8 mouse cellular contexts compared by ENCODE assay signal in the genomic region with DNA sequence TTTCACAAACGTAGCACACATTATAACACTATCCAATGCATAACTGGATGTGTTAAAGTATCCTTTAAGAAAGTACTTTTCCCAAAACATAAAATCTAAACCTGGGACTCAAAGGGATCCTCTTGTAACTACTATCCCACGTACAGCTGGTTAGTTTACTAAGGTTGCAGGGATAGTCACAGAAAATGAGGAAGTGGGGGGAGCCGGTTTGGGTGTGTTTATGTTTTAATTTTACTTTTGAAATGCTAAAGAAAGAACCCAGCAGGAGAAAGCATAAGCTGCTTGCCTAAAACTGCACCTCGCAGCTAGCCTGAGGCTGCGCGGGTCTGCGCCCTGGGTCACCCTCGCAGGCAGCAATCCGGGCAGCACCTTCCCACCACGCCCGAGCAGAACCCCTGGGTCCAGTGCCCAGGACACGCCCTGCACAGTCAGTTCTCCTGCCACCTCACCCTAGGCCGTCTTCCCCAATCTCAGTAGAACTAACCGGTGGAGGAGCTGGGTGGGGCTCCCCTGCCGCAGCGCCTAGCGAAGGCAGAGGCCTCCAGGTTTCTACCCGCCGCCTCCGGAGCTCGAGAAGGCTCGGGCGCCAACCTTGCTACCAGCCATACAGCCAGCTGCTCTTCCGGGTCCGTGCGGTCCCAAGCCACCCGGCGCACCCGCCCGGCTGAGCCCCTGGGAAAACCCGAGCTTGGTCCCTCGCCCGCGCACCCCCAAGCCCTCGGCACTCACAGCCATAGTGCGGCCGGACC. TPM values are rescaled to one million over a fixed set of nuclear protein-coding genes. Genes with fewer than 3 reads are reported as not detected.
DNase-seq lines count a peak whose midpoint lies in the region; ATAC-seq and TF ChIP-seq lines count a peak whose summit lies in the region.

No protein-coding gene starts in this region.

- ATAC-seq in heart, embryonic 14.5 days (ENCODE audit: insufficient number of reproducible peaks, insufficient read depth, low FRiP score, low read depth) = peak; percentile 79
- peak; percentile 74 for ATAC-seq in liver, embryonic 14.5 days (ENCODE audit: insufficient read depth)
- ATAC-seq in neural tube, embryonic 12.5 days (ENCODE audit: low FRiP score, low read depth) = peak; percentile 84

- H3K9me3 ChIP-seq in heart, embryonic 14.5 days (ENCODE audit: control insufficient read depth, low read length) = no peaks in the 10 kb centered on the region
- H3K9me3 ChIP-seq in liver, embryonic 14.5 days (ENCODE audit: control insufficient read depth, low read length) = no peaks in the 10 kb centered on the region
- H3K9me3 ChIP-seq in neural tube, embryonic 12.5 days = no peaks in the 10 kb centered on the region

- no peak for TF ChIP-seq CTCF in layer of hippocampus, adult 2 months (conservative IDR thresholded peaks at IDR 0.05)
- no peak for TF ChIP-seq CTCF in liver, embryonic 14.5 days (IDR thresholded peaks at IDR 0.05; ENCODE audit: low read depth)

- peak overlapping the region; percentile 89 for H3K4me2 ChIP-seq in heart, embryonic 14.5 days (ENCODE audit: low read length)
- peak overlapping the region; percentile 73 for H3K4me2 ChIP-seq in liver, embryonic 14.5 days (ENCODE audit: low read depth)
- peak overlapping the region; percentile 74 for H3K4me2 ChIP-seq in neural tube, embryonic 12.5 days (replicated peaks)

- WGBS in heart, embryonic 14.5 days = under 1% methylated on average over 37 of the region's 37 CpGs
- WGBS in liver, embryonic 14.5 days (ENCODE audit: insufficient replicate concordance) = under 1% methylated on average over 37 of the region's 37 CpGs
- WGBS in neural tube, embryonic 12.5 days = 2% methylated on average over 37 of the region's 37 CpGs

- peak overlapping the region; percentile 92 for H3K27ac ChIP-seq in layer of hippocampus, adult 2 months
- H3K27ac ChIP-seq in brown adipose tissue, adult 24 weeks (replicated peaks; ENCODE audit: low read depth, low read length) = peak overlapping the region; percentile 84
- peak overlapping the region; percentile 82 to 86 for H3K27ac ChIP-seq in heart, embryonic 14.5 days (replicated peaks in 1 of 2; ENCODE audit: control insufficient read depth in 1 of 2, insufficient read depth in 1 of 2, low read depth in 2 of 2, low read length in 2 of 2)
- no peak overlapping the region for H3K27ac ChIP-seq in liver, embryonic 14.5 days
- H3K27ac ChIP-seq in neural tube, embryonic 12.5 days = peak overlapping the region; percentile 64

- H3K4me1 ChIP-seq in brown adipose tissue, adult 24 weeks (ENCODE audit: control insufficient read depth, insufficient read depth, insufficient read length, low read length) = peaks cover 2% of the 10 kb centered on the region; the same call in 1 of the 2 replicates
- peaks cover 5 to 10% of the 10 kb centered on the region in 2 experiments for H3K4me1 ChIP-seq in heart, embryonic 14.5 days (ENCODE audit: control insufficient read depth in 2 of 2, insufficient read depth in 2 of 2, low read length in 2 of 2)
- peaks cover 8% of the 10 kb centered on the region in 2 experiments for H3K4me1 ChIP-seq in liver, embryonic 14.5 days (replicated peaks; ENCODE audit: control insufficient read depth in 2 of 2, insufficient read depth in 2 of 2, low read length in 1 of 2)
- peaks cover 15% of the 10 kb centered on the region for H3K4me1 ChIP-seq in neural tube, embryonic 12.5 days

- H3K9ac ChIP-seq in heart, embryonic 14.5 days (ENCODE audit: low read length) = peak overlapping the region; percentile 90
- peak overlapping the region; percentile 57 for H3K9ac ChIP-seq in liver, embryonic 14.5 days (replicated peaks)
- peak overlapping the region; percentile 83 for H3K9ac ChIP-seq in neural tube, embryonic 12.5 days

- H3K27me3 ChIP-seq in heart, embryonic 14.5 days (ENCODE audit: control insufficient read depth, insufficient read depth, low read length) = no peaks in the 10 kb centered on the region
- H3K27me3 ChIP-seq in liver, embryonic 14.5 days (ENCODE audit: control insufficient read depth, insufficient read depth, low read length) = no peaks in the 10 kb centered on the region
- no peaks in the 10 kb centered on the region for H3K27me3 ChIP-seq in neural tube, embryonic 12.5 days (replicated peaks)

- peak overlapping the region; percentile 87 for H3K4me3 ChIP-seq in layer of hippocampus, adult 2 months
- H3K4me3 ChIP-seq in brown adipose tissue, adult 24 weeks (ENCODE audit: insufficient read depth, low read depth, low read length) = peak overlapping the region; percentile 85
- peak overlapping the region; percentile 79 to 93 for H3K4me3 ChIP-seq in heart, embryonic 14.5 days (ENCODE audit: control insufficient read depth in 1 of 2, insufficient read depth in 1 of 2, low read depth in 1 of 2, low read length in 2 of 2)
- H3K4me3 ChIP-seq in liver, embryonic 14.5 days (ENCODE audit: insufficient read depth in 1 of 2, low read depth in 2 of 2, low read length in 2 of 2) = peak overlapping the region; percentile 60 to 67
- H3K4me3 ChIP-seq in neural tube, embryonic 12.5 days = peak overlapping the region; percentile 74

- H3K36me3 ChIP-seq in heart, embryonic 14.5 days (ENCODE audit: control insufficient read depth, insufficient read depth, low read length) = peaks cover 28% of the 10 kb centered on the region
- H3K36me3 ChIP-seq in liver, embryonic 14.5 days (replicated peaks; ENCODE audit: control insufficient read depth, insufficient read depth, low read depth) = no peaks in the 10 kb centered on the region; the same call in 1 of the 2 replicates
- H3K36me3 ChIP-seq in neural tube, embryonic 12.5 days = peaks cover 12% of the 10 kb centered on the region; the same call in 1 of the 2 replicates

- peak; percentile 17; the same call in 1 of the 2 replicates for TF ChIP-seq EP300 in liver, embryonic 14.5 days (IDR thresholded peaks at IDR 0.05; ENCODE audit: low read depth)

- DNase-seq in layer of hippocampus, adult 2 months (ENCODE audit: low spot score in 2 of 2) = no peak
- no peak for DNase-seq in layer of hippocampus, postnatal 36 days
- peak in 2 of 3 experiments; percentile 42 to 58 for DNase-seq in liver, embryonic 14.5 days (ENCODE audit: low read depth in 3 of 3, low spot score in 3 of 3)
- DNase-seq in cerebellum, adult 8-10 months = no peak
- DNase-seq in gastrocnemius, postnatal 10 days = no peak

RNA-seq across cellular contexts. Expression of gene Iqgap1, which starts 23.2 kb away (rescaled TPM):
- total RNA-seq in layer of hippocampus, adult 2 months (2021) = 10 to 100 TPM; 19.4 to 21.6 TPM
- total RNA-seq in layer of hippocampus, postnatal 36 days (2021) = 10 to 100 TPM; 19.5 to 23.9 TPM
- 27.3 and 27.9 TPM in 2 replicates for polyA plus RNA-seq in brown adipose tissue, adult 24 weeks (2012; ENCODE audit: insufficient read depth, insufficient read length, missing spikeins)
- polyA plus RNA-seq in heart, embryonic 14.5 days (2014; fragmentation: Nextera tagmentation; extraction: Ambion mirVana) = 39.4 and 40.0 TPM in 2 replicates
- 4.6 and 5.5 TPM in 2 replicates for polyA plus RNA-seq in liver, embryonic 14.5 days (2012; rRNA removed)
- polyA plus RNA-seq in liver, embryonic 14.5 days (2014; fragmentation: Nextera tagmentation; extraction: Ambion mirVana) = 11.2 and 11.6 TPM in 2 replicates
- 26.9 and 27.3 TPM in 2 replicates for polyA plus RNA-seq in neural tube, embryonic 12.5 days (2016; fragmentation: Nextera tagmentation; extraction: Ambion mirVana)
- 10 to 100 TPM; 38.7 to 60.1 TPM for total RNA-seq in gastrocnemius, postnatal 10 days (2021)

RNA-seq across cellular contexts. Expression of gene Zscan2, which starts 58.1 kb away (rescaled TPM):
- total RNA-seq in layer of hippocampus, adult 2 months (2021) = 10 to 100 TPM; 15.1 to 17.4 TPM
- 10 to 100 TPM; 12.9 to 13.2 TPM for total RNA-seq in layer of hippocampus, postnatal 36 days (2021)
- polyA plus RNA-seq in brown adipose tissue, adult 24 weeks (2012; ENCODE audit: insufficient read depth, insufficient read length, missing spikeins) = 1.5 TPM in 1 of 2 replicates, not detected in the other
- 1.6 and 1.8 TPM in 2 replicates for polyA plus RNA-seq in heart, embryonic 14.5 days (2014; fragmentation: Nextera tagmentation; extraction: Ambion mirVana)
- polyA plus RNA-seq in liver, embryonic 14.5 days (2012; rRNA removed) = 1.2 and 1.3 TPM in 2 replicates
- polyA plus RNA-seq in liver, embryonic 14.5 days (2014; fragmentation: Nextera tagmentation; extraction: Ambion mirVana) = 0.08 and 0.13 TPM in 2 replicates
- 4.9 and 6.0 TPM in 2 replicates for polyA plus RNA-seq in neural tube, embryonic 12.5 days (2016; fragmentation: Nextera tagmentation; extraction: Ambion mirVana)
- 1 to 10 TPM; 2.3 to 2.5 TPM for total RNA-seq in gastrocnemius, postnatal 10 days (2021)

Comparison
In these comparisons a context has a peak if more than half of its experiments do, and no peak if none do; other contexts are left out.
1. DNase-seq: peak in liver, embryonic 14.5 days (2 of 3); none in layer of hippocampus, adult 2 months (0 of 2), layer of hippocampus, postnatal 36 days (0 of 2), cerebellum, adult 8-10 months (single experiment) and gastrocnemius, postnatal 10 days (single experiment).
2. Peak in every context shown above with its lines, with median percentiles within 50 percentile points of each other: H3K4me3 ChIP-seq, ATAC-seq, H3K4me2 ChIP-seq and H3K9ac ChIP-seq.